11 mouse cellular contexts compared by ENCODE assay signal in the genomic region with DNA sequence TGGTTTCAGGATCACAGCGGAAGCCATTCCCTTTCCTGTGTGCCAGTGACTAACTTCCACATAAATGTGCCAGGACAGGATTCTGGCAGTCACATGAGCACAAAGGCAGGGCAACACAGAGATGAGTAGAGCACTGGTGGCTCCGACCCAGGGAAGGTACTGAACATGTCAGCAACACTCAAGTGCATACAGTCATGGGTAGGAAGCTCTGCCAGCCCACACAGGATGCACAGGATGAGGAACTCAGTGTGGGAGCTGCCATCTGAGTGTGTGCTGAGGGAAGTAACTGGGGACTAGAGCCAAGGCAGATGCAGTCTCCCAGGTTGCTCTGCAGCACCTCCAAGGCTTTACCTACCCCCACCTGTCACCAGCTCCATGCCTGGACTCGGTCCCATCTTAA. TPM values are rescaled to one million over a fixed set of nuclear protein-coding genes. Genes with fewer than 3 reads are reported as not detected.
DNase-seq lines count a peak whose midpoint lies in the region; ATAC-seq and TF ChIP-seq lines count a peak whose summit lies in the region.
"Had no signal": no experiment of that assay in that cellular context is flagged by ENCODE, and none has a peak within 500 bp of the region (broad histone marks: within the 10 kb centered on the region; RNA-seq: fewer than 3 reads in every experiment).

No protein-coding gene starts in this region.

- intact Hi-C loops in left cerebral cortex, postnatal 25 days (cut with DNase I) = no loop called here

- no peak overlapping the region for H3K9ac ChIP-seq in intestine, postnatal 0 days (ENCODE audit: low read depth, low read length)
- H3K9ac ChIP-seq in intestine, embryonic 16.5 days (ENCODE audit: low read depth, low read length) = no peak overlapping the region
- H3K9ac ChIP-seq in forebrain, embryonic 13.5 days = no peak overlapping the region
- no peak overlapping the region for H3K9ac ChIP-seq in midbrain, embryonic 14.5 days (replicated peaks; ENCODE audit: low read length)
- H3K9ac ChIP-seq: heart, embryonic 15.5 days; lung, embryonic 15.5 days had no signal

- H3K4me1 ChIP-seq in intestine, postnatal 0 days (replicated peaks; ENCODE audit: control insufficient read depth, insufficient read depth, low read length) = no peaks in the 10 kb centered on the region
- H3K4me1 ChIP-seq in intestine, embryonic 16.5 days (ENCODE audit: control insufficient read depth, insufficient read depth, low read length) = peaks cover 6% of the 10 kb centered on the region; the same call in 1 of the 2 replicates
- H3K4me1 ChIP-seq in testis, adult 2 months (ENCODE audit: control insufficient read depth, insufficient read depth, low read length) = peaks cover 3% of the 10 kb centered on the region
- H3K4me1 ChIP-seq in forebrain, embryonic 13.5 days = peaks cover 19% of the 10 kb centered on the region
- H3K4me1 ChIP-seq in midbrain, embryonic 14.5 days (ENCODE audit: control insufficient read depth, insufficient read depth, low read length) = peaks cover 6% of the 10 kb centered on the region; the same call in 1 of the 2 replicates

- no peak overlapping the region for H3K4me2 ChIP-seq in intestine, postnatal 0 days (replicated peaks; ENCODE audit: low read depth)
- no peak overlapping the region for H3K4me2 ChIP-seq in intestine, embryonic 16.5 days (ENCODE audit: low read depth, low read length)
- no peak overlapping the region for H3K4me2 ChIP-seq in forebrain, embryonic 13.5 days
- H3K4me2 ChIP-seq in midbrain, embryonic 14.5 days (ENCODE audit: low read length) = no peak overlapping the region
- H3K4me2 ChIP-seq: heart, embryonic 15.5 days; lung, embryonic 15.5 days had no signal

- 83% methylated on average over 3 of the region's 3 CpGs for WGBS in intestine, postnatal 0 days
- 76% methylated on average over 3 of the region's 3 CpGs for WGBS in intestine, embryonic 16.5 days
- 79% methylated on average over 3 of the region's 3 CpGs for WGBS in forebrain, embryonic 13.5 days
- 88% methylated on average over 3 of the region's 3 CpGs for WGBS in midbrain, embryonic 14.5 days

- TF ChIP-seq POLR2A in testis, adult 2 months (IDR thresholded peaks at IDR 0.05; ENCODE audit: control insufficient read depth, low read depth, low read length) = no peak

- H3K27ac ChIP-seq in intestine, postnatal 0 days (ENCODE audit: low read depth, low read length) = 0 out of 2 replicates have a peak overlapping the region, but pooled peaks have one; percentile 1
- no peak overlapping the region for H3K27ac ChIP-seq in intestine, embryonic 16.5 days (ENCODE audit: low read length)
- H3K27ac ChIP-seq in testis, adult 2 months (ENCODE audit: control insufficient read depth, insufficient read depth, low read depth, low read length) = 0 out of 2 replicates have a peak overlapping the region, but pooled peaks have one; percentile 16
- H3K27ac ChIP-seq in forebrain, embryonic 13.5 days = no peak overlapping the region
- H3K27ac ChIP-seq in midbrain, embryonic 14.5 days (replicated peaks; ENCODE audit: low read depth, low read length) = no peak overlapping the region
- H3K27ac ChIP-seq: heart, embryonic 15.5 days; lung, embryonic 15.5 days had no signal

- no peaks in the 10 kb centered on the region for H3K9me3 ChIP-seq in intestine, postnatal 0 days (ENCODE audit: control insufficient read depth)
- H3K9me3 ChIP-seq in intestine, embryonic 16.5 days (ENCODE audit: control insufficient read depth, low read length) = no peaks in the 10 kb centered on the region; the same call in 1 of the 2 replicates
- H3K9me3 ChIP-seq in forebrain, embryonic 13.5 days (replicated peaks) = peaks cover 5% of the 10 kb centered on the region
- H3K9me3 ChIP-seq in midbrain, embryonic 14.5 days (ENCODE audit: control insufficient read depth, low read length) = no peaks in the 10 kb centered on the region
- H3K9me3 ChIP-seq: G1E; heart, embryonic 15.5 days; lung, embryonic 15.5 days had no signal

- no peak overlapping the region for H3K4me3 ChIP-seq in intestine, postnatal 0 days (ENCODE audit: low read depth, low read length)
- no peak overlapping the region for H3K4me3 ChIP-seq in intestine, embryonic 16.5 days (ENCODE audit: low read length)
- no peak overlapping the region for H3K4me3 ChIP-seq in testis, adult 2 months (ENCODE audit: control insufficient read depth, low read depth, low read length)
- H3K4me3 ChIP-seq in forebrain, embryonic 13.5 days = no peak overlapping the region
- H3K4me3 ChIP-seq in midbrain, embryonic 14.5 days (replicated peaks; ENCODE audit: low read depth, low read length) = no peak overlapping the region
- H3K4me3 ChIP-seq: heart, embryonic 15.5 days; lung, embryonic 15.5 days had no signal

- no peak for DNase-seq in testis, postnatal 10 days (ENCODE audit: low spot score)
- DNase-seq in left cerebral cortex, postnatal 25 days (ENCODE audit: low spot score in 2 of 2) = peak; percentile 42 to 86
- no peak for DNase-seq in midbrain, embryonic 14.5 days

- no peak for TF ChIP-seq CTCF in intestine, postnatal 0 days (IDR thresholded peaks at IDR 0.05; ENCODE audit: low read depth)
- peak; percentile 4; the same call in 1 of the 2 replicates for TF ChIP-seq CTCF in testis, adult 2 months (IDR thresholded peaks at IDR 0.05; ENCODE audit: control insufficient read depth, insufficient read depth, insufficient replicate concordance, low read depth, low read length)

- ATAC-seq in intestine, postnatal 0 days = no peak
- ATAC-seq in intestine, embryonic 16.5 days = no peak
- ATAC-seq in forebrain, embryonic 13.5 days = no peak
- no peak for ATAC-seq in midbrain, embryonic 14.5 days (ENCODE audit: low FRiP score, low TSS enrichment)

- H3K27me3 ChIP-seq in intestine, postnatal 0 days (replicated peaks; ENCODE audit: control insufficient read depth, insufficient read depth, low read length) = no peaks in the 10 kb centered on the region
- no peaks in the 10 kb centered on the region for H3K27me3 ChIP-seq in intestine, embryonic 16.5 days (replicated peaks; ENCODE audit: control insufficient read depth, insufficient read depth, low read length)
- no peaks in the 10 kb centered on the region for H3K27me3 ChIP-seq in testis, adult 2 months (ENCODE audit: control insufficient read depth, insufficient read depth, low read length)
- no peaks in the 10 kb centered on the region for H3K27me3 ChIP-seq in forebrain, embryonic 13.5 days
- H3K27me3 ChIP-seq in midbrain, embryonic 14.5 days (ENCODE audit: control insufficient read depth, insufficient read depth, low read length) = no peaks in the 10 kb centered on the region
- H3K27me3 ChIP-seq: heart, embryonic 15.5 days; lung, embryonic 15.5 days had no signal

- H3K36me3 ChIP-seq in intestine, postnatal 0 days (ENCODE audit: control insufficient read depth, insufficient read depth) = 0 out of 2 replicates have a peak, but pooled peaks cover 9% of the 10 kb centered on the region
- H3K36me3 ChIP-seq in intestine, embryonic 16.5 days (ENCODE audit: control insufficient read depth, insufficient read depth, low read length) = no peaks in the 10 kb centered on the region
- H3K36me3 ChIP-seq in testis, adult 2 months (ENCODE audit: control insufficient read depth, insufficient read depth, low read length) = no peaks in the 10 kb centered on the region
- peaks cover 10% of the 10 kb centered on the region; the same call in 1 of the 2 replicates for H3K36me3 ChIP-seq in forebrain, embryonic 13.5 days (ENCODE audit: poor library complexity, severe bottlenecking)
- no peaks in the 10 kb centered on the region for H3K36me3 ChIP-seq in midbrain, embryonic 14.5 days (ENCODE audit: control insufficient read depth, insufficient read depth, low read length)
- H3K36me3 ChIP-seq: lung, embryonic 15.5 days had no signal

RNA-seq across cellular contexts. Expression of gene Dguok, which starts 4.1 kb away (rescaled TPM):
- polyA plus RNA-seq in intestine, postnatal 0 days (2015; fragmentation: Nextera tagmentation; extraction: Ambion mirVana) = 30.9 and 33.7 TPM in 2 replicates
- 68.5 and 72.4 TPM in 2 replicates for polyA plus RNA-seq in intestine, embryonic 16.5 days (2015; fragmentation: Nextera tagmentation; extraction: Ambion mirVana)
- polyA plus RNA-seq in testis, adult 2 months (2012; rRNA removed) = 15.5 and 16.0 TPM in 2 replicates
- 10 to 100 TPM; 23.3 to 25.3 TPM for total RNA-seq in left cerebral cortex, postnatal 25 days (2021)
- 68.9 and 72.8 TPM in 2 replicates for polyA plus RNA-seq in forebrain, embryonic 13.5 days (2015; fragmentation: Nextera tagmentation; extraction: Ambion mirVana)
- 66.6 and 68.5 TPM in 2 replicates for polyA plus RNA-seq in midbrain, embryonic 14.5 days (2014; fragmentation: Nextera tagmentation; extraction: Ambion mirVana)

RNA-seq across cellular contexts. Expression of gene Actg2, which starts 33.4 kb away (rescaled TPM):
- polyA plus RNA-seq in intestine, postnatal 0 days (2015; fragmentation: Nextera tagmentation; extraction: Ambion mirVana) = 2,265 and 2,375 TPM in 2 replicates
- 1,727 and 1,747 TPM in 2 replicates for polyA plus RNA-seq in intestine, embryonic 16.5 days (2015; fragmentation: Nextera tagmentation; extraction: Ambion mirVana)
- 470 and 505 TPM in 2 replicates for polyA plus RNA-seq in testis, adult 2 months (2012; rRNA removed)
- total RNA-seq in left cerebral cortex, postnatal 25 days (2021) = not detected
- 0.31 and 2.2 TPM in 2 replicates for polyA plus RNA-seq in forebrain, embryonic 13.5 days (2015; fragmentation: Nextera tagmentation; extraction: Ambion mirVana)
- polyA plus RNA-seq in midbrain, embryonic 14.5 days (2014; fragmentation: Nextera tagmentation; extraction: Ambion mirVana) = 2.3 TPM in 1 of 2 replicates, not detected in the other
- total RNA-seq: layer of hippocampus, adult 18-20 months had no signal
- polyA plus RNA-seq: G1E had no signal

RNA-seq across cellular contexts. Expression of gene Tet3, which starts 43.8 kb away (rescaled TPM):
- polyA plus RNA-seq in intestine, postnatal 0 days (2015; fragmentation: Nextera tagmentation; extraction: Ambion mirVana) = 28.1 and 34.3 TPM in 2 replicates
- polyA plus RNA-seq in intestine, embryonic 16.5 days (2015; fragmentation: Nextera tagmentation; extraction: Ambion mirVana) = 40.1 and 43.5 TPM in 2 replicates
- polyA plus RNA-seq in testis, adult 2 months (2012; rRNA removed) = 1.8 and 2.0 TPM in 2 replicates
- 10 to 100 TPM; 86.4 to 87.3 TPM for total RNA-seq in left cerebral cortex, postnatal 25 days (2021)
- polyA plus RNA-seq in forebrain, embryonic 13.5 days (2015; fragmentation: Nextera tagmentation; extraction: Ambion mirVana) = 65.3 and 79.4 TPM in 2 replicates
- 50.0 and 56.0 TPM in 2 replicates for polyA plus RNA-seq in midbrain, embryonic 14.5 days (2014; fragmentation: Nextera tagmentation; extraction: Ambion mirVana)

Comparison
In these comparisons a context has a peak if more than half of its experiments do, and no peak if none do; other contexts are left out.
1. H3K27ac ChIP-seq: peak in intestine, postnatal 0 days (single experiment) and testis, adult 2 months (single experiment); none in intestine, embryonic 16.5 days (single experiment), forebrain, embryonic 13.5 days (single experiment) and midbrain, embryonic 14.5 days (single experiment).
2. DNase-seq: peak in left cerebral cortex, postnatal 25 days (2 of 2); none in testis, postnatal 10 days (single experiment) and midbrain, embryonic 14.5 days (single experiment).
3. RNA of gene Actg2, which starts 33.4 kb away (polyA plus RNA-seq): 2,265 to 2,375 TPM in intestine, postnatal 0 days, 1,727 to 1,747 TPM in intestine, embryonic 16.5 days and 470 to 505 TPM in testis, adult 2 months; 2.3 TPM in midbrain, embryonic 14.5 days and 0.31 to 2.2 TPM in forebrain, embryonic 13.5 days; every median in the first group is over 100 times any median in the second.